Mouse (Mus musculus) forebrain, postnatal 0 days (tissue): ENCODE data around the gene Doxl2. TPM values are rescaled to one million over a fixed set of nuclear protein-coding genes. Genes with fewer than 3 reads are reported as not detected.
A peak's percentile ranks its signal among the peaks of the same experiment; 100 is the strongest.

Experiments used
- ATAC-seq: fragments of 200-750 bp; cut with Nextera tagmentation; 2 replicates; pipeline ENCODE4 v1.8.0; 2017; ENCODE audit warnings: mild to moderate bottlenecking, moderate library complexity
- DNase-seq: peaks from one replicate; pipeline ENCODE4 v3.0.0-alpha.2; 2015
- H3K27ac ChIP-seq: fragments of 300-500 bp; sonication (generic); 2 replicates; pipeline ENCODE4 v1.5.1; 2014; ENCODE audit warnings: low read depth, mild to moderate bottlenecking, antibody characterized with exemption, low read length, moderate library complexity, mixed read lengths
- H3K27me3 ChIP-seq: fragments of 300-500 bp; sonication (generic); 2 replicates; pipeline ENCODE4 v1.6.1; 2014; ENCODE audit warnings: mild to moderate bottlenecking, low read length, mixed read lengths; ENCODE audit not compliant: insufficient read depth
- H3K36me3 ChIP-seq: fragments of 300-500 bp; sonication (generic); 2 replicates; pipeline ENCODE4 v1.6.1; 2014; ENCODE audit warnings: mild to moderate bottlenecking, moderate library complexity; ENCODE audit not compliant: insufficient read depth
- H3K4me1 ChIP-seq: fragments of 300-500 bp; sonication (generic); 2 replicates; pipeline ENCODE4 v1.6.1; 2014; ENCODE audit warnings: antibody characterized with exemption; ENCODE audit not compliant: insufficient read depth
- H3K4me2 ChIP-seq: fragments of 300-500 bp; sonication (generic); 2 replicates; pipeline ENCODE4 v1.6.1; 2014; ENCODE audit warnings: low read depth, mild to moderate bottlenecking, moderate library complexity
- H3K4me3 ChIP-seq: fragments of 300-500 bp; sonication (generic); 2 replicates; pipeline ENCODE4 v1.5.1; 2014; ENCODE audit warnings: low read depth, low read length, mixed read lengths
- H3K9ac ChIP-seq: fragments of 300-500 bp; sonication (generic); 2 replicates; pipeline ENCODE4 v1.6.1; 2014; ENCODE audit warnings: mild to moderate bottlenecking
- H3K9me3 ChIP-seq: fragments of 300-500 bp; sonication (generic); 2 replicates; pipeline ENCODE4 v1.6.1; 2016; ENCODE audit warnings: low read length
- CTCF ChIP-seq: sonication (generic); IDR thresholded peaks from 2 replicates; pipeline ENCODE4 v1.5.1; 2016; ENCODE audit warnings: antibody characterized with exemption, control low read depth, low read depth
- WGBS: fragments of 180-500 bp; shearing (Covaris S2); extraction: QIAGEN DNeasy Blood & Tissue Kit; methylation state at CpG from one replicate; pipeline ENCODE4 v1.1.7; 2014; 5-methylcytosine and 5-hydroxymethylcytosine counted together
- polyA plus RNA-seq: library from polyadenylated mRNA; unstranded; fragments of >200 nt; fragmentation: Nextera tagmentation; extraction: Ambion mirVana; gene quantifications from 2 replicates; pipeline ENCODE4 v1.2.1, GENCODE M21; 2015
- total RNA-seq: library from RNA; depleted of rRNA; stranded (reverse); fragments of >200 nt; gene quantifications from 2 replicates; pipeline ENCODE4 v1.2.3, GENCODE M21; 2014; rRNA removed

Doxl2 gene
- not detected in 2 replicates for total RNA-seq
- not detected in 2 replicates for polyA plus RNA-seq

DNA sequence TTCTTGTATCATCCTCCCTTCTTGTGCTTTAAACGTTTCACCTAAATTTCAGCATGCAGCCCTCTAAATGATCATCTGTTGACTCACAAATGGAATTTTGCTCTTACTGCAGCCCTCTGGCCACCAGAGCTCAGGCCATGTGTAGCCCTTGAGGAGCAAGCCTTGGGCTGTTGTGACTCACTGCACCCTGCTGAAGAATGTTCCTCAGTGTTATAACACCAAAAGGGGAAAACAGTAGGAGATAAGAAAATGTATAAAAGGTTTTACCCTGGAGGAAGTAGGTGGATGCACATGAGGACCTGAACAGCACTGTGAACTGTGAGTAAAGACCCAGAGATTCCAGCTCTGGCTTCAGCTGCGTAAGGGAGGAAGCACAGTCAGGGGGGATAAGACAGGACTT, at the start of gene Doxl2:
Doxl2 (plus strand) TSS at position 301 of the 400 bp plus-strand sequence.
- ATAC-seq (no peak), DNase-seq (no peak)
- WGBS: 85% methylated on average over 2 of the region's 2 CpGs
- no peak for TF ChIP-seq CTCF
- Histone ChIP-seq H3K9me3 (no peaks in the 10 kb centered on the region), H3K4me2 (no peak within 1 kb of the TSS), H3K9ac (no peak within 1 kb of the TSS), H3K27ac (no peak within 1 kb of the TSS), H3K36me3 (no peaks in the 10 kb centered on the region), H3K4me1 (no peaks in the 10 kb centered on the region), H3K27me3 (no peaks in the 10 kb centered on the region), H3K4me3 (no peak within 1 kb of the TSS)

DNA sequence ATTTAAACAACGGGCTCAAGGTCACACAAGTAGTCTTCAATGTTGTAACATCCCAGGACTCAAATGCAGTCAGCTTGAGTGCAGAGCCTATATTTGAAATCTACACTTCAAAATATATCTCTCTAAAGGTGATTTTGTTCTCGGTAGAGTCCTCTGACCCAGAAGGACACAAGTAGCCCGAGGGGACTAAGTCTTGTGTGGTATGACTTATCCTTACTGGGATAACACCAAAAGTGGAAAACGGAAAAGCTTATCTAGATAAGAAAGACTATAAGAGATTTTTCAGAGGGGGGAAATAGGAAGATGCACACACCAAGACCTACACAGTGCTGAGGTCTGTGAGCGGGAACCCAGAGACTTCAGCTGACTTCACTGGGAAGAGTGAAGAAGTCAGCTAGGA, 45.2 kb upstream of the Doxl2 start, which contains the start of gene 1600015I10Rik:
1600015I10Rik (plus strand) TSS at position 301 of the 400 bp plus-strand sequence.
- ATAC-seq: no peak
- Histone ChIP-seq H3K4me2 (no peak within 1 kb of the TSS), H3K4me3 (no peak within 1 kb of the TSS), H3K9me3 (no peaks in the 10 kb centered on the region), H3K27ac (no peak within 1 kb of the TSS), H3K4me1 (no peaks in the 10 kb centered on the region), H3K27me3 (no peaks in the 10 kb centered on the region), H3K9ac (no peak within 1 kb of the TSS), H3K36me3 (no peaks in the 10 kb centered on the region)
- WGBS: 93% methylated on average over 5 of the region's 5 CpGs
- no peak for TF ChIP-seq CTCF
- no peak for DNase-seq

DNA sequence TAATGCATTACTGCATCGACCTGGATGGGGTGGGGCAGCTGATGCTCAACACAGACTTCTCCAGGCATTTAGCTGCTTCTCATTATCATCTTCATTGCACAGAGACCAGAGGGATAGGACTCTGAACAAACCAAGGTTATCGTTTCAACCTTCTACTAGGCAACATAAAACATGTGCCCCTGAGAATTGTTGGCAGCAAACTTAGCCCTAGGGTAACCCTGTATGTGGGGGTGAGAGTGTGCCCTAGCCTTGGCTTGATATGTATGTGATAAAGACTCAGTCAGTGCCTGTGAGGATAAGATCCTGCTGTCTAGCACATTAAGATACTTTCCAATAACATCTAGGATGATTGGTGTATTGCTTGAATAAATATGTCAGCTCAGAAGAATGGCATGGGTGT, 25.2 kb upstream of the Doxl2 start:
- Histone ChIP-seq H3K9me3 (no peaks in the 10 kb centered on the region), H3K27ac (no peak overlapping the region), H3K4me3 (no peak overlapping the region), H3K36me3 (no peaks in the 10 kb centered on the region), H3K4me1 (no peaks in the 10 kb centered on the region), H3K9ac (no peak overlapping the region), H3K27me3 (no peaks in the 10 kb centered on the region), H3K4me2 (no peak overlapping the region)
- DNase-seq (no peak), ATAC-seq (no peak)
- 77% methylated on average over 2 of the region's 2 CpGs for WGBS
- TF ChIP-seq CTCF: no peak

DNA sequence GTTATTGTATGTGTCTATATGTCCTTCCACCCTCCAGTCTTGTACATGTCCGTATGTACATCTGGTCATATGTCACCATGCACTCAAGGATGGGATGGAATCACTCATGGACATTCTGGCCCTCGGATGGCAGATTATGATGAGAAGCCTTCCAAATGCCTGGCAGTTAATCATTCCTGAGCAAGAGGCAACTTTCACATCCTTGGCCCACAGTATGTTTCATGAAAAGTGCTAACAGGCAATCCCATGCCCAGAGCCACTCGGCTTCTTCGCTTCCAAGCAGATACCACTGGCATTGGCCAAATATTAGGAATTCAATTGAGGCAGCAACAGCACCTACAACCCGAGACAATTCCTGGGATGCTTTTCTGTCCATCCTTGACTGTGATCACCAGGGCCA, 24.1 kb upstream of the Doxl2 start:
- H3K27me3 ChIP-seq: no peaks in the 10 kb centered on the region
- H3K36me3 ChIP-seq: no peaks in the 10 kb centered on the region
- H3K4me2 ChIP-seq: no peak overlapping the region
- no peaks in the 10 kb centered on the region for H3K4me1 ChIP-seq
- H3K27ac ChIP-seq: no peak overlapping the region
- H3K4me3 ChIP-seq: no peak overlapping the region
- H3K9me3 ChIP-seq: no peaks in the 10 kb centered on the region
- DNase-seq (no peak), ATAC-seq (no peak)
- no peak for TF ChIP-seq CTCF
- 87% methylated on average over 5 of the region's 5 CpGs for WGBS
- no peak overlapping the region for H3K9ac ChIP-seq

DNA sequence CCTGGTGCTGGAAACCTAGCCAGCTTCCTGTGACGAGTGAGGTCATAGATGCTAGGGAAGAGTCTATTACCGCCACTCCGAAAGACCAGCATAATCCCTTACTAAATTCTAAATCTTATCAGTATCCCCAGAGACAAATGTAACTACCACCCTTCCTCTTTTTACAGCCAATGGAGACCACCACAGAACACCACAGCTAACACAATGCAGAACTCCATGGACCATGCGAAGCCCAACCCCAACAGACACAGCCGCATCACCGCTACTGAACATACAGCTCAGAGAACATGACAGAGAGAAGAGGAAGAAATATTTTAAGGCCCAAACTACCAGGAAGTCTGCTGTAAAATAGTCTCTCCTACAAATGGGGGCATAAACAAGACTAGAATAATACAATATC, 23.1 kb upstream of the Doxl2 start:
- Histone ChIP-seq H3K27me3 (no peaks in the 10 kb centered on the region), H3K36me3 (no peaks in the 10 kb centered on the region), H3K9me3 (no peaks in the 10 kb centered on the region), H3K27ac (no peak overlapping the region), H3K4me2 (no peak overlapping the region), H3K4me3 (no peak overlapping the region), H3K4me1 (no peaks in the 10 kb centered on the region), H3K9ac (no peak overlapping the region)
- 88% methylated on average over 6 of the region's 6 CpGs for WGBS
- no peak for DNase-seq
- no peak for ATAC-seq
- no peak for TF ChIP-seq CTCF

DNA sequence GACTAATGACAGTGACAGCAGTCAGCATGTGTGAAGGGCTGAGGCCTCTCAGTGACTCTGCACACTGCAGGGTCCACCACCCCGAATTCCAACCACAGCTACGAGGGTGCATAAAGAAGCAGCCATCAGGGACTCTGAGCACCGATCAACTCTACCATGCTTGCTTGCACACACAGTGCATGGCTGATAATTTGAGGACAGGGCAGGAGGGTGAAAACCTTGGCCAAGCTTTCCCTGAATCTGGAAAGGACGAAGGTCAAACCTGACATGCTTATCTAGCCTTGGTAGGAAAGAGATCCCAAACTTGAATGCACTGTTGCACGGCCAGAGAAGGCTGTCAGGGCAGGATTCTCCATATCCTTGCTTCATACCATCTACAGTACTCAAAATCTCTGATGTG, 21.5 kb upstream of the Doxl2 start:
- TF ChIP-seq CTCF: no peak
- no peak overlapping the region for H3K9ac ChIP-seq
- no peak for DNase-seq
- ATAC-seq: no peak
- H3K27me3 ChIP-seq: no peaks in the 10 kb centered on the region
- H3K4me2 ChIP-seq: no peak overlapping the region
- H3K9me3 ChIP-seq: no peaks in the 10 kb centered on the region
- WGBS: 84% methylated on average over 5 of the region's 5 CpGs
- H3K27ac ChIP-seq: no peak overlapping the region
- H3K4me3 ChIP-seq: no peak overlapping the region
- no peaks in the 10 kb centered on the region for H3K36me3 ChIP-seq
- no peaks in the 10 kb centered on the region for H3K4me1 ChIP-seq

DNA sequence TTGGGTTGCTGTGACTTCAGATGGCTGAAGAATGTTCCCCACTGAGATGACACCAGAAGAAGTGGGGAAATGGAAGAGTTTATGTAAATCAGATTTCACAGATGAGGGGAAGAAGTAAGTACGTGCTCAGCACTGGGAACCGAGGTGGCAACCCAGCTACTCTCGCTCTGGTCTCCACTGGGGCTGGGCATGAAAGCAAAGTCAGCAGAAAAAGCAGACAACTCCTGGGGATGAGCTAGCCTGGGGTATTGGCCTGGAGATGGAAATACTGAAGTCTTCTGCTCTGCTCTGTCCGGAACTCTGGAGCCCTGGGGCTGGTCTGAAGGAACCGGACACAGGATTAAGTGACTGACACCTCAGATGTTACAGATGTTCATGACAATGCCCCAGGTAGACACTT, 20.6 kb upstream of the Doxl2 start:
- Histone ChIP-seq H3K9ac (no peak overlapping the region), H3K27ac (no peak overlapping the region), H3K27me3 (no peaks in the 10 kb centered on the region), H3K4me3 (no peak overlapping the region), H3K4me1 (no peaks in the 10 kb centered on the region), H3K9me3 (no peaks in the 10 kb centered on the region), H3K36me3 (no peaks in the 10 kb centered on the region), H3K4me2 (no peak overlapping the region)
- 89% methylated on average over 5 of the region's 5 CpGs for WGBS
- DNase-seq (no peak), ATAC-seq (no peak)
- no peak for TF ChIP-seq CTCF

DNA sequence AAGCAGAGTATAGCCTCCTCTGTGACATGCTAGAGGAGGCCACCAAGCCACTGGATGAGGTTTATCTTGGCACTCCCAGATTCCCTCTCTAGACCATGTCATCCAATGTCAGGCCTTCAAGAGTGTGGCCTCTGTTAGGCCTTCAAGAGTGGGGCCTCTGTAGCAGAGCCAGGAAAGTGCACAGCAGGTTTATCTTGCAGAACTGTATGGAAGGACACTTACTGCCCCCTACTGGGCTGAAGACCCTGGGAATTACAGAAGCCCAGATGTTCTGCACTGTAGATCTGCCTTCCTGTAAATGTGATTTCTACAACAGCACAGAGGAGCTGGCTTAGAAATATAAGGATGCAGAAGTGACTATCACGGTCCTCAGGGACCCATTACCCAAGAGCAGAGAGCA, 19.8 kb upstream of the Doxl2 start:
- Histone ChIP-seq H3K36me3 (no peaks in the 10 kb centered on the region), H3K9ac (no peak overlapping the region), H3K9me3 (no peaks in the 10 kb centered on the region), H3K27ac (no peak overlapping the region), H3K4me3 (no peak overlapping the region), H3K27me3 (no peaks in the 10 kb centered on the region), H3K4me2 (no peak overlapping the region), H3K4me1 (no peaks in the 10 kb centered on the region)
- TF ChIP-seq CTCF: peak; percentile 59
- peak; percentile 35 for DNase-seq
- 55% methylated on average over 1 of the region's 1 CpGs for WGBS
- no peak for ATAC-seq
